Mouse (Mus musculus) limb, embryonic 14.5 days (tissue): ENCODE data around the gene B020004J07Rik. TPM values are rescaled to one million over a fixed set of nuclear protein-coding genes. Genes with fewer than 3 reads are reported as not detected.

ENCODE experiments used
- ATAC-seq: fragments of 200-750 bp; cut with Nextera tagmentation; 2 replicates; pipeline ENCODE4 v1.8.0; 2017; ENCODE audit warnings: low read depth, moderate number of reproducible peaks, moderate TSS enrichment; ENCODE audit not compliant: low FRiP score
- DNase-seq: peaks from one replicate; pipeline ENCODE4 v3.0.0-alpha.2; 2015; ENCODE audit warnings: low spot score
- H3K27ac ChIP-seq: fragments of 300-500 bp; sonication (generic); replicated peaks from 2 replicates; pipeline ENCODE4 v1.5.1; 2014; ENCODE audit warnings: low read depth, mild to moderate bottlenecking, low read length, moderate library complexity, mixed read lengths
- H3K27me3 ChIP-seq: fragments of 300-500 bp; sonication (generic); 2 replicates; pipeline ENCODE4 v1.6.1; 2014; ENCODE audit warnings: low read length, mixed read lengths; ENCODE audit not compliant: control insufficient read depth, insufficient read depth
- H3K36me3 ChIP-seq: fragments of 300-500 bp; sonication (generic); 2 replicates; pipeline ENCODE4 v1.6.1; 2014; ENCODE audit warnings: mild to moderate bottlenecking, low read length, moderate library complexity, mixed read lengths; ENCODE audit not compliant: control insufficient read depth, insufficient read depth
- H3K4me1 ChIP-seq: fragments of 300-500 bp; sonication (generic); 2 replicates; pipeline ENCODE4 v1.6.1; 2014; ENCODE audit warnings: antibody characterized with exemption, low read length, mixed read lengths; ENCODE audit not compliant: control insufficient read depth, insufficient read depth
- H3K4me2 ChIP-seq: fragments of 300-500 bp; sonication (generic); replicated peaks from 2 replicates; pipeline ENCODE4 v1.6.1; 2014; ENCODE audit warnings: low read depth, mild to moderate bottlenecking, low read length, moderate library complexity; ENCODE audit not compliant: severe bottlenecking
- H3K4me3 ChIP-seq: fragments of 300-500 bp; sonication (generic); replicated peaks from 2 replicates; pipeline ENCODE4 v1.5.1; 2014; ENCODE audit warnings: low read length
- H3K9ac ChIP-seq: fragments of 300-500 bp; sonication (generic); 2 replicates; pipeline ENCODE4 v1.6.1; 2014; ENCODE audit warnings: mild to moderate bottlenecking, low read depth, low read length, moderate library complexity; ENCODE audit not compliant: severe bottlenecking
- H3K9me3 ChIP-seq: fragments of 300-500 bp; sonication (generic); 2 replicates; pipeline ENCODE4 v1.6.1; 2016; ENCODE audit warnings: low read length; ENCODE audit not compliant: control insufficient read depth
- POLR2A ChIP-seq: fragments of 200-500 bp; IDR thresholded peaks from 2 replicates; pipeline ENCODE4 v1.8.0; 2012; ENCODE audit warnings: inconsistent platforms, mild to moderate bottlenecking, moderate library complexity, borderline replicate concordance; ENCODE audit not compliant: insufficient read depth, insufficient read length; ENCODE audit errors: extremely low read depth
- WGBS: fragments of 180-500 bp; shearing (Covaris S2); extraction: QIAGEN DNeasy Blood & Tissue Kit; methylation state at CpG from one replicate; pipeline ENCODE4 v1.1.7; 2014; 5-methylcytosine and 5-hydroxymethylcytosine counted together
- polyA plus RNA-seq, 2 experiments: library from polyadenylated mRNA; depleted of rRNA in 1 of 2; stranded (reverse) in 1 of 2; unstranded in 1 of 2; fragments of >200 nt; fragmentation: Nextera tagmentation in 1 of 2; extraction: Ambion mirVana in 1 of 2; gene quantifications; 2 replicates each; pipeline versions ENCODE4 v1.2.1 to v1.2.3; 2012 to 2014

The B020004J07Rik gene
- polyA plus RNA-seq, 2 experiments: not detected

DNA sequence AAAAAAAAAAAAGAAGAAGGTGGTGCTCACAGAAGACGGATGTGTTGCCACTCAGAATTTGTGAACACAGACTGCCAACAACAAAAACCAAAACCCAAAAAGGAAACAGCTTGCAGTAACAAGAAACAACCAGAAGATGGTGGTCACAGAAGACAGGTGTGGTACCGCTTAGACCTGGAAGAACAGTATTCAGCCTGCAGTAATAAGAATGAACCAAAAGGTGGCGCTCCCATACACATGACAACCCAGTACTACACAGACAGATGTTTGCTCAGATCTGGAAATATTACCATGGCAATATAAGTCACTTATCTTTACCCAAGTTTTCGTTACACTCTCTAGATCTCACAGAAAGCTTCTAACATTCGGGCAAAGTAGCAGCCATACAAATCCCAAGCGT is 17.1 kb upstream of the B020004J07Rik start:
- no peak overlapping the region for H3K27ac ChIP-seq
- H3K4me3 ChIP-seq: no peak overlapping the region
- H3K27me3 ChIP-seq: no peaks in the 10 kb centered on the region
- no peaks in the 10 kb centered on the region for H3K9me3 ChIP-seq
- TF ChIP-seq POLR2A: no peak
- ATAC-seq: peak; percentile 60; the same call in 1 of the 2 replicates
- peak; percentile 58 for DNase-seq
- H3K4me2 ChIP-seq: no peak overlapping the region
- WGBS: 53% methylated on average over 6 of the region's 6 CpGs
- H3K4me1 ChIP-seq: no peaks in the 10 kb centered on the region
- H3K9ac ChIP-seq: no peak overlapping the region
- no peaks in the 10 kb centered on the region for H3K36me3 ChIP-seq

GRCm38 (mm10) chr4:101850908-101851307 is 7.1 kb upstream of the B020004J07Rik start:
- ATAC-seq (no peak), DNase-seq (no peak)
- no peaks in the 10 kb centered on the region for H3K27me3 ChIP-seq
- no peak overlapping the region for H3K27ac ChIP-seq
- no peaks in the 10 kb centered on the region for H3K36me3 ChIP-seq
- H3K4me3 ChIP-seq: no peak overlapping the region
- no peak overlapping the region for H3K4me2 ChIP-seq
- H3K9ac ChIP-seq: no peak overlapping the region
- H3K4me1 ChIP-seq: no peaks in the 10 kb centered on the region
- TF ChIP-seq POLR2A: no peak
- 60% methylated on average over 2 of the region's 2 CpGs for WGBS
- H3K9me3 ChIP-seq: 0 out of 2 replicates have a peak, but pooled peaks cover 8% of the 10 kb centered on the region

Other genes with a start within 250 kb of the B020004J07Rik start
- 98.6 and 104 TPM in 2 replicates for gene Leprot, start 196.3 kb downstream of the B020004J07Rik start, polyA plus RNA-seq (2012; rRNA removed)
- 102 and 111 TPM in 2 replicates for gene Leprot, start 196.3 kb downstream of the B020004J07Rik start, polyA plus RNA-seq (2014; fragmentation: Nextera tagmentation; extraction: Ambion mirVana)
- 10.3 and 13.0 TPM in 2 replicates for gene Lepr, start 126.6 kb downstream of the B020004J07Rik start, polyA plus RNA-seq (2012; rRNA removed)
- 12.8 and 16.1 TPM in 2 replicates for gene Lepr, start 126.6 kb downstream of the B020004J07Rik start, polyA plus RNA-seq (2014; fragmentation: Nextera tagmentation; extraction: Ambion mirVana)
- gene C130073F10Rik, start 49.8 kb upstream of the B020004J07Rik start, polyA plus RNA-seq (2012; rRNA removed): 0.06 TPM in 1 of 2 replicates, not detected in the other
- gene C130073F10Rik, start 49.8 kb upstream of the B020004J07Rik start, polyA plus RNA-seq (2014; fragmentation: Nextera tagmentation; extraction: Ambion mirVana): 0.34 TPM in 1 of 2 replicates, not detected in the other
- not detected in 2 replicates for gene Gm12800, start 65.1 kb upstream of the B020004J07Rik start, polyA plus RNA-seq (2012; rRNA removed)
- gene Gm12800, start 65.1 kb upstream of the B020004J07Rik start, polyA plus RNA-seq (2014; fragmentation: Nextera tagmentation; extraction: Ambion mirVana): not detected in 2 replicates
- not detected in 2 replicates for gene Gm12794, start 96.4 kb upstream of the B020004J07Rik start, polyA plus RNA-seq (2012; rRNA removed)
- not detected in 2 replicates for gene Gm12794, start 96.4 kb upstream of the B020004J07Rik start, polyA plus RNA-seq (2014; fragmentation: Nextera tagmentation; extraction: Ambion mirVana)
- gene Gm12790, start 137.0 kb upstream of the B020004J07Rik start, polyA plus RNA-seq (2012; rRNA removed): not detected in 2 replicates
- not detected in 2 replicates for gene Gm12790, start 137.0 kb upstream of the B020004J07Rik start, polyA plus RNA-seq (2014; fragmentation: Nextera tagmentation; extraction: Ambion mirVana)
- not detected in 2 replicates for gene Gm12789, start 142.6 kb upstream of the B020004J07Rik start, polyA plus RNA-seq (2012; rRNA removed)
- not detected in 2 replicates for gene Gm12789, start 142.6 kb upstream of the B020004J07Rik start, polyA plus RNA-seq (2014; fragmentation: Nextera tagmentation; extraction: Ambion mirVana)
- 14.4 and 14.6 TPM in 2 replicates for gene Pde4b, start 243.5 kb upstream of the B020004J07Rik start, polyA plus RNA-seq (2012; rRNA removed)
- 18.3 and 21.1 TPM in 2 replicates for gene Pde4b, start 243.5 kb upstream of the B020004J07Rik start, polyA plus RNA-seq (2014; fragmentation: Nextera tagmentation; extraction: Ambion mirVana)